Mouse (Mus musculus) adrenal gland, postnatal 10 days (tissue): ENCODE data around the gene Cyp2d10. TPM values are rescaled to one million over a fixed set of nuclear protein-coding genes. Genes with fewer than 3 reads are reported as not detected.

Experiments
- DNase-seq: peaks from one replicate; pipeline ENCODE4 v3.0.0; 2021; ENCODE audit warnings: mixed read lengths
- microRNA-seq: library from miRNA; unstranded; fragments of <30 nt; microRNA quantifications from one replicate; pipeline ENCODE4 v1.2.0, GENCODE M21; 2021
- total RNA-seq, 2 experiments: library from RNA; stranded (reverse); gene quantifications; 2 replicates each; pipeline ENCODE4 v1.2.3; 2021

Gene Cyp2d10
- total RNA-seq, 2 experiments from 2014 or later, result 28.6 to 68.7 TPM

DNA sequence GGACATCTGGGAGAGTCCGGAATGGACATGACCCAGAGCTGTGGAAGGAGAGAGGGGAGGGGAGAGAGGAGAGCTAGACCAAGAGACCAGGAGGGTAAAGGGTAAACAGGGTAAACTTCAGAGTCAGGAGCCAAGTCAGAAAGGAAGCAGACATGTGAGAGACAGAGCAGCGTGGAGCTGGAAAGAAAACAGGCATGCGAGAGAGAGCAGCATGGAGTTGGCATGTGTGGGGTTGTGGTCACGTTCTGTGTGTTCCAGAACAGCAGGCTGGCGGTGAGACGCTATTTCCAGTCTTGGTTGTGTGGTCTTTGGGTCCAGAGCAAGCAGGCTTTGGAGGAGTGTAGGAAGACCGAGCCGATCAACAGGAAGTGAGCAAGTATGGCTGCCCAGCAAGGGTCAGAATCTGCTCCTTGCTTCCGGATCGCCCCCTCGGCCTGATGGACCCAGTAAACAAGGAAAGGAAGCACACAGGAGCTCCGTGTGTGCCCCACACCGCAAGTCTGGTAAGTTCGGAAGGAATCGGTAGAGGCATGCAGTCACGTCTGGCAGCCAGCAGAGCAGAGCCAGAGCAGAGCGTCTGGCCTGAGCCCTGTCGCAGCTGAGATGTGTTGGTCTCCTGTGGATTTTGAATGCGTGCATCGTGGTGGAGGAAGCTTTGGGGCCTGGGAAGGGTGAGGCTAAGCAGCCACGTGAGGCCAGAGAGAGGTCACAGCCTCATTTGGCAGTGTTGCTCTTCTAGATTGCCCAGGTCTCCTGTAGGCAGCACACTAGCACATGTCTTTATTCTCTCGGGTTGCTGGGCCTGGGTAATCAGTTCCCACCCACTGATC is 48.3 kb downstream of the Cyp2d10 start:
- DNase-seq, result peak; percentile 44

DNA sequence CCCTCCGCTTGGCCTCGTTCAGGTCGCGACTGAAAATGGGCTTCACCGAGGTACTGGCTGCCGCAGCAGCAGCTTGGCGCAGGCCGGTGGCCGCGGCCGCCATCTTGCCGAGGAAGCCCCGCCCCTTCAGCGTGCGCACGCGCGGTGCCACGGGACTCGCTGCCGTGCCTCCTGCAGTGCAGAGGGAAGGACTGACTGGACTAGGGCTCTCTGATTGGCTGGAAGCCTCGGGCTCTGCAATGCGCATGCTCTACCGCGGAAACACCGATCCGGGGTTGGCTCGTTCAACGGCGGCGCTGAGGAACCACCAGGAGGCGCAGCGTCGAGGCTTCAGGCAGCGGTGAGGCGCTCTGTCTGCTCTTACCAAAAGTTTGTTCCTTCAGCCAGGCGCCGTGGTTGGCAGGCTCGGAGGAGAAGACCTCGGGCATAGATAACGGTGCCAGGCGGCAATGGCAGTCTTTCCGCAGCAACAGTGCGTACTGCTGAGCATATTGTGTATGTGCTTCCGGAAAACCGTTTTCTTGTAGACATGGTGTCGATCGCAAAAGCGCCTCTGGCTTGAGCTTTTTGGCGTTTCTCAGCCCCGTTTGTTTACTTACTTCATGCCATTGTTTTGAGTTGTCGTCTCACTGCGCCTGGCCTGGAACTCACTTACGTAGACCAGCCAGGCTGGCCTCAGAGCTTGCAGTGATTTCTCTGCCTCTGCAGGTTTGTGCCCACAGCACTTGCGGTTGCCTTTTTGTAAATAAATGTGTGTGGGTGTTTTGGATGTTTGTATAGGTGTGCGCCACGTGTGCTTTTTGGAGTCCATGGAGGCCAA is 52.7 kb downstream of the Cyp2d10 start, which contains the start of gene Ndufa6:
TSS of gene Ndufa6 (minus strand) at position 197 of the 820 bp plus-strand sequence.
- DNase-seq, result peak; percentile 98

DNA sequence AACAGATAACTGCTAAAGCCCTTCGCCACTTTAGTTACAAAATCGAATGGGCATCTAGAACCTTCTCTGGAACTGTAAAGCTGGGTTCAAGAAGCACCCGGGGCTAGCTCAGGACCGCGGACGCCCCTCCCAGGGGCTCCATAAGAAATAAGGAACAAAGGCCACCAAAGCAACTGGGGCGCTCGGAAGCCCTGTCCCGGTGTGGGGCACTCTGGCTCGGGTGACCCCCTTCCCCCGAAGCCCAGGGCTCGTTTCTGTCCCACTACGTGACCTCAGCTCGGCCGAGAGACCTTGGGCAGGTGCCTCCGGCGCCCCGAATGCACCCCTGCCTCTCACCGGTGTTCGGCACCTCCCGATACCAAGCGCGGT is 53.3 kb downstream of the Cyp2d10 start:
- no peak for DNase-seq

DNA sequence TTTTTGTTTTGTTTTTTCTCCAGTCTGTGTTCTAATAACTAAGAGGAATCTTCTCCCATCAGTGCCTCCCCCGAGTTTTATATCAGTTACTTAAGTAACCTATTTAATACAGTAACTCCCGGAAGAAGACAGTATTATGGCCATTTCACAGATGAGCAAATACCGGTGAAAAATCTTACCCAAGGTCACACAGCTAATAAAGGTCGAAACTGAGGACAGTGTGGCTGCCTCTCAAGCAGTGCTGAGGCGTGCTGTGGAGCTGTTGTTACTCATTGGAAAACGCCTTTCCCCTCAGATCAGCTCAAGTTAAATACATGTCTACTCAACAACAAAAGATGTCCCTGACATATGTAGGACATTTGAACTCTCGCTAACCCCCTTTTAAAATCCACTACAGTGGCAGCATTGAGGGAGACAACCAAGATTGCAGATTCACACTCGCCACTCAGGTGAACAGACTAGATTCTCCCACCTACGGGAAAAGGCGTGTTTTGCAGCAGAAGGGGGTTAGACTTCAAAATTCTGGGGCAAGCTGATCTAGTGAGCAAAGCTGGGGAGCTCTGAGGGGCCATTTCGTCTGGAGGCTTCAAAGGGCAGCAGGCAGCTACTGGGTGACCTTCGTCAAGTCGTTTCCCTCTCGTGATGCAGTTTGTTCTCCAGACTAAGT is 53.8 kb downstream of the Cyp2d10 start:
- DNase-seq, result peak; percentile 40

Small RNA genes within 50 kb of the gene (microRNA-seq; reads per million reads assigned to microRNA genes)
- gene Gm25990, result not detected
- not detected for gene Gm27331
- gene Gm27622, result not detected
- not detected for gene Mir7684

Other genes starting within 250 kb of the Cyp2d10 start
- under 1 TPM; 0.12 to 0.45 TPM for gene Shisa8, start 194.4 kb downstream of the Cyp2d10 start, total RNA-seq
- gene Tnfrsf13c, start 182.8 kb downstream of the Cyp2d10 start, total RNA-seq, result 1 to 10 TPM; 2.1 to 2.7 TPM
- 10 to 100 TPM; 11.7 to 12.0 TPM for gene Cenpm, start 162.4 kb downstream of the Cyp2d10 start, total RNA-seq
- under 1 TPM; 0.27 to 1.00 TPM for gene 1500009C09Rik, start 154.8 kb downstream of the Cyp2d10 start, total RNA-seq
- gene Sept3, start 132.3 kb downstream of the Cyp2d10 start, total RNA-seq, result 1 to 10 TPM; 3.5 to 6.0 TPM
- under 1 TPM in 1 of 2 experiments, not detected in 1; 0.48 TPM for gene Wbp2nl, start 108.2 kb downstream of the Cyp2d10 start, total RNA-seq
- 10 to 100 TPM; 57.0 to 62.5 TPM for gene Naga, start 68.3 kb downstream of the Cyp2d10 start, total RNA-seq
- gene Pheta2, start 68.3 kb downstream of the Cyp2d10 start, total RNA-seq, result 1 to 10 TPM; 3.5 to 3.7 TPM
- 100 to 1,000 TPM; 159 to 168 TPM for gene Smdt1, start 68.2 kb downstream of the Cyp2d10 start, total RNA-seq
- gene Ndufa6, start 52.9 kb downstream of the Cyp2d10 start, total RNA-seq, result 100 to 1,000 TPM; 629 to 669 TPM
- gene Cyp2d22, start 26.9 kb downstream of the Cyp2d10 start, total RNA-seq, result 10 to 100 TPM; 32.2 to 35.4 TPM
- under 1 TPM in 1 of 2 experiments, not detected in 1; 0.69 TPM for gene Cyp2d11, start 13.2 kb downstream of the Cyp2d10 start, total RNA-seq
- gene Cyp2d9, start 26.2 kb upstream of the Cyp2d10 start, total RNA-seq, result 1 to 10 TPM; 5.8 to 9.9 TPM
- gene Cyp2d12, start 147.9 kb upstream of the Cyp2d10 start, total RNA-seq, result under 1 TPM in 1 of 2 experiments, not detected in 1; 0.27 TPM
- gene Cyp2d34, start 213.8 kb upstream of the Cyp2d10 start, total RNA-seq, result not detected